Mouse (Mus musculus): ENCODE measurements at regions not wholly inside any gene's neighbourhood (a gene's known extent, or its start where the extent isn't known, plus 50 kb on each side); places are given as distances from the start of the nearest gene placed in this dataset.

- TF ChIP-seq POLR2A (IDR thresholded peaks at IDR 0.05; ENCODE audit: borderline replicate concordance, extremely low read depth, insufficient read depth, insufficient read length, poor library complexity, severe bottlenecking), result no peak
- no peak for TF ChIP-seq CTCF (IDR thresholded peaks at IDR 0.05; ENCODE audit: borderline replicate concordance, extremely low read depth, insufficient read depth, insufficient read length)
Observed at GRCm38 (mm10) chr1:121243576-121243975, 88.8 kb downstream of the Insig2 start.
